In genomic region chr3:116105713-116106112, GRCm38 (mm10) we compare ENCODE assay signal across 12 mouse cellular contexts. TPM values are rescaled to one million over a fixed set of nuclear protein-coding genes. Genes with fewer than 3 reads are reported as not detected.
A peak's percentile ranks its signal among the peaks of the same experiment; 100 is the strongest.
DNase-seq lines count a peak whose midpoint lies in the region; ATAC-seq lines count a peak whose summit lies in the region.
"Had no signal": no experiment of that assay in that cellular context is flagged by ENCODE, and none has a peak within 500 bp of the region (broad histone marks: within the 10 kb centered on the region; RNA-seq: fewer than 3 reads in every experiment).

No protein-coding gene starts in this region.

- H3K4me2 ChIP-seq in neural tube, embryonic 11.5 days (ENCODE audit: low read depth) = no peak overlapping the region
- peak overlapping the region; percentile 58 for H3K4me2 ChIP-seq in midbrain, embryonic 13.5 days (replicated peaks)
- no peak overlapping the region for H3K4me2 ChIP-seq in intestine, embryonic 15.5 days (replicated peaks)

- H3K4me1 ChIP-seq in neural tube, embryonic 11.5 days (ENCODE audit: control insufficient read depth, insufficient read depth, low read length) = peaks cover 3% of the 10 kb centered on the region; the same call in 1 of the 2 replicates
- peaks cover 6% of the 10 kb centered on the region for H3K4me1 ChIP-seq in midbrain, embryonic 13.5 days (replicated peaks)
- H3K4me1 ChIP-seq in intestine, embryonic 15.5 days (replicated peaks) = no peaks in the 10 kb centered on the region
- H3K4me1 ChIP-seq: liver, embryonic 13.5 days had no signal

- H3K36me3 ChIP-seq in neural tube, embryonic 11.5 days (ENCODE audit: control insufficient read depth, insufficient read depth, low read length) = no peaks in the 10 kb centered on the region
- H3K36me3 ChIP-seq in midbrain, embryonic 13.5 days = no peaks in the 10 kb centered on the region
- no peaks in the 10 kb centered on the region for H3K36me3 ChIP-seq in intestine, embryonic 15.5 days

- peak; percentile 28; the same call in 1 of the 2 replicates for ATAC-seq in neural tube, embryonic 11.5 days (ENCODE audit: insufficient read depth, low FRiP score, low TSS enrichment)
- no peak for ATAC-seq in midbrain, embryonic 13.5 days
- ATAC-seq in intestine, embryonic 15.5 days = no peak

- no peaks in the 10 kb centered on the region for H3K9me3 ChIP-seq in neural tube, embryonic 11.5 days (ENCODE audit: control insufficient read depth, low read length)
- H3K9me3 ChIP-seq in midbrain, embryonic 13.5 days = no peaks in the 10 kb centered on the region
- no peaks in the 10 kb centered on the region for H3K9me3 ChIP-seq in intestine, embryonic 15.5 days
- H3K9me3 ChIP-seq: liver, embryonic 13.5 days had no signal

- H3K4me3 ChIP-seq in neural tube, embryonic 11.5 days (ENCODE audit: low read depth, low read length) = no peak overlapping the region
- H3K4me3 ChIP-seq in midbrain, embryonic 13.5 days (replicated peaks) = no peak overlapping the region; the same call in 1 of the 2 replicates
- no peak overlapping the region for H3K4me3 ChIP-seq in intestine, embryonic 15.5 days (replicated peaks)
- H3K4me3 ChIP-seq: liver, embryonic 13.5 days had no signal

- no peak overlapping the region for H3K9ac ChIP-seq in neural tube, embryonic 11.5 days (ENCODE audit: low read length)
- no peak overlapping the region for H3K9ac ChIP-seq in midbrain, embryonic 13.5 days (replicated peaks)
- H3K9ac ChIP-seq in intestine, embryonic 15.5 days = no peak overlapping the region
- H3K9ac ChIP-seq: liver, embryonic 13.5 days had no signal

- intact Hi-C loops in heart, postnatal 36 days (cut with DNase I) = no loop called here

- H3K27me3 ChIP-seq in neural tube, embryonic 11.5 days (ENCODE audit: control insufficient read depth, insufficient read depth, low read length) = no peaks in the 10 kb centered on the region
- H3K27me3 ChIP-seq in midbrain, embryonic 13.5 days = no peaks in the 10 kb centered on the region
- no peaks in the 10 kb centered on the region for H3K27me3 ChIP-seq in intestine, embryonic 15.5 days (replicated peaks)
- H3K27me3 ChIP-seq: liver, embryonic 13.5 days had no signal

- H3K27ac ChIP-seq in neural tube, embryonic 11.5 days (ENCODE audit: low read depth, low read length) = no peak overlapping the region
- H3K27ac ChIP-seq in midbrain, embryonic 13.5 days = no peak overlapping the region
- H3K27ac ChIP-seq in intestine, embryonic 15.5 days = no peak overlapping the region
- H3K27ac ChIP-seq: liver, embryonic 13.5 days had no signal

- WGBS in neural tube, embryonic 11.5 days = 90% methylated on average over 5 of the region's 5 CpGs
- WGBS in midbrain, embryonic 13.5 days = 90% methylated on average over 5 of the region's 5 CpGs
- WGBS in intestine, embryonic 15.5 days = 85% methylated on average over 5 of the region's 5 CpGs

- peak; percentile 54 for DNase-seq in heart, adult 11 months
- no peak for DNase-seq in heart, postnatal 36 days
- DNase-seq in neural tube, embryonic 11.5 days (ENCODE audit: low spot score) = no peak
- no peak for DNase-seq in neural tube, embryonic 10.5 days (ENCODE audit: extremely low spot score, low spot score)
- no peak for DNase-seq in gastrocnemius, adult 18-20 months (ENCODE audit: low spot score)
- DNase-seq in kidney, adult 18-20 months = no peak
- DNase-seq: cerebellum, adult 11-12 months; liver, embryonic 13.5 days; lung, postnatal 14 days; thymus, adult 2 months had no signal

RNA-seq across cellular contexts. Expression of gene Vcam1, which starts 23.8 kb away (rescaled TPM):
- 10 to 100 TPM; 15.0 to 15.6 TPM for total RNA-seq in heart, postnatal 36 days (2021)
- polyA plus RNA-seq in neural tube, embryonic 11.5 days (2014; fragmentation: Nextera tagmentation; extraction: Ambion mirVana) = 38.0 and 43.5 TPM in 2 replicates
- 38.5 and 44.4 TPM in 2 replicates for polyA plus RNA-seq in midbrain, embryonic 13.5 days (2015; fragmentation: Nextera tagmentation; extraction: Ambion mirVana)
- 1 to 10 TPM; 1.7 to 3.1 TPM for total RNA-seq in gastrocnemius, adult 18-20 months (2021)
- 17.0 and 18.9 TPM in 2 replicates for polyA plus RNA-seq in intestine, embryonic 15.5 days (2015; fragmentation: Nextera tagmentation; extraction: Ambion mirVana)
